Mouse (Mus musculus) layer of hippocampus, adult 18-20 months (tissue): ENCODE measurements at regions not wholly inside any gene's neighbourhood (a gene's known extent, or its start where the extent isn't known, plus 50 kb on each side); places are given as distances from the start of the nearest gene placed in this dataset.

Source experiments
- DNase-seq, 2 experiments: peaks; one replicate each; pipeline ENCODE4 v3.0.0; 2022; ENCODE audit warnings: low spot score in 2 of 2

DNA sequence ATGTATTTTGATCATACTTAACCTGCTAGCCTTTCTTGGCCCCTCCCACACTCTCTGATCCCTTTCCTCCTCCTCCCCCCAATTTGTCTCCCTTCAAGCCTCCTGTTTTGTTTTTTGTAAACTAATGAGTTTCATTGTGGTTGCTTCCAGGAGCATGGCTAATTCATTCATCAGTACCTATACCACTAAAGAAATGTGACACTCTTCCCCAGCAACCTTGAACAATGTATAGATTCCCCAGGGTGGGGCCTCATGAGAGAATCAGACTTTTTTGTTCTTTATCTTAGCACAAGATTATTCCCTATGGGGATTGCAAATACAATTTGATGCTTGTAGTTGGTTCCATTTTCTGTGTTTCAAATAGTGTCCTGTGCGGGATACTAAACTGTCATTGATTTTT lies 58.8 kb upstream of the Snx7 start:
- DNase-seq, result no peak
